Mouse (Mus musculus) MEL (cell line): ENCODE data around the gene Nod1. TPM values are rescaled to one million over a fixed set of nuclear protein-coding genes. Genes with fewer than 3 reads are reported as not detected.
A peak's percentile ranks its signal among the peaks of the same experiment; 100 is the strongest.

ENCODE experiments used
- DNase-seq: peaks from one replicate; pipeline ENCODE4 v3.0.0; 2011; ENCODE audit warnings: low read depth, low spot score
- H3K27ac ChIP-seq: 2 replicates; pipeline ENCODE4 v1.5.1; 2012; ENCODE audit warnings: low read depth, mild to moderate bottlenecking, control low read depth, low read length, moderate library complexity; ENCODE audit not compliant: control insufficient read depth
- H3K27me3 ChIP-seq, 2 experiments: fragments of 150-350 bp in 1 of 2; sonication (generic) in 1 of 2; 2 replicates each; pipeline ENCODE4 v1.6.1; 2012; ENCODE audit warnings: low read length in 2 of 2, mild to moderate bottlenecking in 2 of 2, improper control_type of control experiment in 1 of 2, moderate library complexity in 1 of 2; ENCODE audit not compliant: insufficient read depth in 2 of 2, control insufficient read depth in 1 of 2
- H3K36me3 ChIP-seq, 2 experiments: 2 replicates each; pipeline ENCODE4 v1.6.1; 2012 to 2014; ENCODE audit warnings: low read length in 2 of 2, improper control_type of control experiment in 1 of 2, inconsistent platforms in 1 of 2, mild to moderate bottlenecking in 1 of 2; ENCODE audit not compliant: insufficient read depth in 2 of 2, control insufficient read depth in 1 of 2
- H3K4me1 ChIP-seq, 2 experiments: fragments of 150-350 bp in 1 of 2; sonication (generic) in 1 of 2; 2 replicates each; pipeline ENCODE4 v1.6.1; 2012; ENCODE audit warnings: low read length in 2 of 2, improper control_type of control experiment in 1 of 2, mild to moderate bottlenecking in 1 of 2; ENCODE audit not compliant: insufficient read depth in 2 of 2, control insufficient read depth in 1 of 2
- H3K4me3 ChIP-seq, 2 experiments: fragments of 150-350 bp in 1 of 2; sonication (generic) in 1 of 2; 2 replicates each; pipeline ENCODE4 v1.5.1; 2012; ENCODE audit warnings: low read depth in 2 of 2, low read length in 2 of 2, mild to moderate bottlenecking in 2 of 2, moderate library complexity in 2 of 2, control low read depth in 1 of 2, improper control_type of control experiment in 1 of 2; ENCODE audit not compliant: control insufficient read depth in 1 of 2, insufficient read depth in 1 of 2
- H3K79me2 ChIP-seq: 2 replicates; pipeline ENCODE4 v1.6.1; 2012; ENCODE audit warnings: mild to moderate bottlenecking, low read length, moderate library complexity; ENCODE audit not compliant: control insufficient read depth, poor library complexity, insufficient read depth
- H3K9ac ChIP-seq: 2 replicates; pipeline ENCODE4 v1.6.1; 2012; ENCODE audit warnings: low read depth, mild to moderate bottlenecking, control low read depth, low read length, moderate library complexity; ENCODE audit not compliant: control insufficient read depth, poor library complexity, severe bottlenecking
- H3K9me3 ChIP-seq: fragments of 150-350 bp; sonication (generic); replicated peaks from 2 replicates; pipeline ENCODE4 v1.6.1; 2012; ENCODE audit warnings: mild to moderate bottlenecking, low read length, improper control_type of control experiment, moderate library complexity; ENCODE audit not compliant: insufficient read depth
- BHLHE40 ChIP-seq: IDR thresholded peaks from 2 replicates; pipeline ENCODE4 v1.6.1; 2012; ENCODE audit warnings: low read depth, mild to moderate bottlenecking, inconsistent platforms, low read length, improper control_type of control experiment, borderline replicate concordance
- CTCF ChIP-seq, 3 experiments: IDR thresholded peaks in 2 of 3; conservative IDR thresholded peaks in 1 of 3; 2 replicates each; pipeline ENCODE4 v1.5.1; 2011 to 2012; ENCODE audit warnings: low read length in 3 of 3, low read depth in 2 of 3, mild to moderate bottlenecking in 2 of 3, improper control_type of control experiment in 1 of 3, inconsistent platforms in 1 of 3, mixed read lengths in 1 of 3, moderate library complexity in 1 of 3; ENCODE audit not compliant: control insufficient read depth in 1 of 3, insufficient read depth in 1 of 3, poor library complexity in 1 of 3, severe bottlenecking in 1 of 3
- E2F4 ChIP-seq: IDR thresholded peaks from 2 replicates; pipeline ENCODE4 v1.6.1; 2011; ENCODE audit warnings: low read depth, low read length, improper control_type of control experiment, borderline replicate concordance
- EP300 ChIP-seq, 2 experiments: IDR thresholded peaks; 2 replicates each; pipeline ENCODE4 v1.6.1; 2011; ENCODE audit warnings: improper control_type of control experiment in 2 of 2, low read length in 2 of 2, low read depth in 1 of 2, mild to moderate bottlenecking in 1 of 2
- GABPA ChIP-seq: IDR thresholded peaks from 2 replicates; pipeline ENCODE4 v1.6.1; 2012; ENCODE audit warnings: low read depth, mild to moderate bottlenecking, inconsistent platforms, low read length, improper control_type of control experiment, moderate library complexity
- KAT2A ChIP-seq: conservative IDR thresholded peaks from 2 replicates; pipeline ENCODE4 v1.6.1; 2012; ENCODE audit warnings: low read depth, low read length, improper control_type of control experiment, inconsistent platforms
- MAFK ChIP-seq: IDR thresholded peaks from 2 replicates; pipeline ENCODE4 v1.6.1; 2011; ENCODE audit warnings: low read depth, mild to moderate bottlenecking, low read length, improper control_type of control experiment, borderline replicate concordance
- MAX ChIP-seq: IDR thresholded peaks from 2 replicates; pipeline ENCODE4 v1.6.1; 2011; ENCODE audit warnings: low read length, improper control_type of control experiment
- MYB ChIP-seq: IDR thresholded peaks from 2 replicates; pipeline ENCODE4 v1.6.1; 2011; ENCODE audit warnings: mild to moderate bottlenecking, low read depth, low read length, improper control_type of control experiment
- NELFE ChIP-seq: IDR thresholded peaks from 2 replicates; pipeline ENCODE4 v1.6.1; 2011; ENCODE audit warnings: low read depth, low read length, improper control_type of control experiment
- NRF1 ChIP-seq: IDR thresholded peaks from 2 replicates; pipeline ENCODE4 v1.6.1; 2014; ENCODE audit warnings: low read depth, mild to moderate bottlenecking, inconsistent platforms, low read length, improper control_type of control experiment, moderate library complexity; ENCODE audit not compliant: poor library complexity, insufficient read depth, severe bottlenecking
- RAD21 ChIP-seq: IDR thresholded peaks from 2 replicates; pipeline ENCODE4 v1.6.1; 2011; ENCODE audit warnings: mild to moderate bottlenecking, low read depth, low read length, improper control_type of control experiment
- SIN3A ChIP-seq: IDR thresholded peaks from 2 replicates; pipeline ENCODE4 v1.6.1; 2012; ENCODE audit warnings: low read length, improper control_type of control experiment, inconsistent platforms
- SMC3 ChIP-seq: IDR thresholded peaks from 2 replicates; pipeline ENCODE4 v1.6.1; 2011; ENCODE audit warnings: low read depth, low read length, improper control_type of control experiment
- TAL1 ChIP-seq: IDR thresholded peaks from 2 replicates; pipeline ENCODE4 v1.6.1; 2012; ENCODE audit warnings: mild to moderate bottlenecking, inconsistent platforms, low read length, moderate library complexity, mixed read lengths
- TBP ChIP-seq: IDR thresholded peaks from 2 replicates; pipeline ENCODE4 v1.8.0; 2011; ENCODE audit warnings: low read depth, low read length, improper control_type of control experiment
- TCF12 ChIP-seq: IDR thresholded peaks from 2 replicates; pipeline ENCODE4 v1.6.1; 2014; ENCODE audit warnings: low read depth, mild to moderate bottlenecking, inconsistent platforms, low read length, improper control_type of control experiment, moderate library complexity
- USF1 ChIP-seq: IDR thresholded peaks from 2 replicates; pipeline ENCODE4 v1.6.1; 2014; ENCODE audit warnings: low read depth, mild to moderate bottlenecking, inconsistent platforms, low read length, improper control_type of control experiment, moderate library complexity
- ZMIZ1 ChIP-seq: IDR thresholded peaks from 2 replicates; pipeline ENCODE4 v1.6.1; 2012; ENCODE audit warnings: low read depth, mild to moderate bottlenecking, inconsistent platforms, low read length, improper control_type of control experiment, moderate library complexity
- polyA plus RNA-seq, 2 experiments: library from polyadenylated mRNA; stranded (reverse) in 1 of 2; unstranded in 1 of 2; fragments of >175 nt in 1 of 2; fragments of >200 nt in 1 of 2; gene quantifications; 2 replicates each; pipeline versions ENCODE4 v1.2.1 to v1.2.4; 2012; ENCODE audit warnings: low replicate concordance in 2 of 2, low read depth in 1 of 2; ENCODE audit not compliant: insufficient read length in 2 of 2, insufficient read depth in 1 of 2, missing spikeins in 1 of 2
- total RNA-seq: library from RNA; depleted of rRNA; stranded (reverse); fragments of 300-350 nt; gene quantifications from 2 replicates; pipeline ENCODE4 v1.2.3, GENCODE M21; 2012

The Nod1 gene
- total and polyA plus RNA-seq, 3 experiments, result 0.12 to 0.21 TPM; not detected in 1

DNA sequence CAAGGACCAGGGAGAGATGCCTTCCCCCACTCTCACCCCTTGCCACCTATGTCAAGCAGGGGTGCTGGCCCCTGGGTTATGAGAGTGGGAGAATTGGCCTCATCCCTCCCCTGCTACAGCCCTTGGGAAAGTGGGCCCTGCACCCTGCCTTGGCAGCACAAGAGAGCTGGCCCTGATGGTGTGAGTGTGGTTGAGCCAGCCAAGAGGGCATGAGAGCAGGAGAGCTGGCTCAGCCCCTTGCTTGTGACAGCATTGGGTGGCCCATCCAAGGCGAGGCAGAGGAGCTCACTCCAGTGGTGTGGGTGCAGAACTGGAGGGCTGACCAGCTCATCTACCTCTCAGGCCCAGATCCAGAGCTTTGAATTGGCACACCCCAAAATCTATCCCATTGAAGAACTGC is 3.2 kb upstream of the Nod1 start:
- Histone ChIP-seq H3K27me3 (peaks cover 0 to 4% of the 10 kb centered on the region in 2 experiments; a peak in 3 of 4 replicates), H3K4me3 (no peak overlapping the region), H3K4me1 (no peaks in the 10 kb centered on the region), H3K9me3 (no peaks in the 10 kb centered on the region), H3K36me3 (no peaks in the 10 kb centered on the region; a peak in 1 of 4 replicates), H3K9ac (no peak overlapping the region), H3K27ac (no peak overlapping the region), H3K79me2 (no peaks in the 10 kb centered on the region)
- no peak for DNase-seq
- TF ChIP-seq TBP, result no peak
- TF ChIP-seq RAD21, result no peak
- no peak for TF ChIP-seq SIN3A
- no peak for TF ChIP-seq BHLHE40
- TF ChIP-seq E2F4, result no peak
- TF ChIP-seq GABPA, result no peak
- no peak for TF ChIP-seq NELFE
- TF ChIP-seq CTCF (IDR thresholded peaks at IDR 0.05 in 2 of 3, conservative IDR thresholded peaks at IDR 0.05 in 1 of 3; ENCODE audit: control insufficient read depth in 1 of 3, insufficient read depth in 1 of 3, low read depth in 2 of 3, low read length in 3 of 3, poor library complexity in 1 of 3, severe bottlenecking in 1 of 3), result no peak
- TF ChIP-seq MAFK, result no peak
- no peak for TF ChIP-seq TAL1

DNA sequence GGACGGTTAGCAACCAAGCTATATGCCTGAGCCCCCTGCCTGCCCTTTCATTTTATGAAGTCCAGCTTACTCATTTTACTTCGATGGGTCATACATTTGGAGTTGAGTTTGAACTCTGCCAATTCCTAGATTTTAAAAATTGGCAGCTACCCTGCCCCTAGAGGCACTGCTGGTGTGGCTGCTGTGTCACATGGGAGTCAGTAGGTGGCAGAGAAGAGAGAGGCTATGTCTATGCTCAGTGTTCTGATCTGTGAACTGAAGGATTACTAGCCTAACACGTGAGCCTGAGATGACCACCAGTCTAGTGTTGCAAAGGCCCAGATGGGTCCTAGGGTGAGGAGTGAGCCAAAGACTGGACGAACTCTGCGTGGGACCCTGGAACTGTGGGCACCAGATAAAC is 2.1 kb upstream of the Nod1 start:
- no peak overlapping the region for H3K27ac ChIP-seq
- TF ChIP-seq RAD21 (peak; percentile 29), NRF1 (no peak), MAX (peak; percentile 27; the same call in 1 of the 2 replicates), ZMIZ1 (no peak), USF1 (peak; percentile 56), SMC3 (peak; percentile 55), CTCF (IDR thresholded peaks at IDR 0.05 in 2 of 3, conservative IDR thresholded peaks at IDR 0.05 in 1 of 3; ENCODE audit: control insufficient read depth in 1 of 3, insufficient read depth in 1 of 3, low read depth in 2 of 3, low read length in 3 of 3, poor library complexity in 1 of 3, severe bottlenecking in 1 of 3) (peak; percentile 46 to 79 (median 62)), TCF12 (no peak), SIN3A (no peak), MYB (no peak), BHLHE40 (no peak), KAT2A (no peak), EP300 (IDR thresholded peaks at IDR 0.05; ENCODE audit: low read depth in 1 of 2, low read length in 2 of 2) (no peak)
- H3K4me3 ChIP-seq, result no peak overlapping the region
- peak; percentile 55 for DNase-seq
- H3K4me1 ChIP-seq, result no peaks in the 10 kb centered on the region
- H3K79me2 ChIP-seq, result no peaks in the 10 kb centered on the region
- peaks cover 0 to 4% of the 10 kb centered on the region in 2 experiments; a peak in 3 of 4 replicates for H3K27me3 ChIP-seq
- H3K9me3 ChIP-seq, result no peaks in the 10 kb centered on the region
- no peak overlapping the region for H3K9ac ChIP-seq
- no peaks in the 10 kb centered on the region; a peak in 1 of 4 replicates for H3K36me3 ChIP-seq
